Mouse (Mus musculus) bone marrow macrophage, adult 2 months (primary cell): ENCODE measurements around the gene Adam12. TPM values are rescaled to one million over a fixed set of nuclear protein-coding genes. Genes with fewer than 3 reads are reported as not detected.

ENCODE experiments used
- H3K27ac ChIP-seq: 2 replicates; pipeline ENCODE4 v1.5.1; 2012; ENCODE audit warnings: low read depth, low read length; ENCODE audit not compliant: insufficient read depth
- H3K4me1 ChIP-seq: 2 replicates; pipeline ENCODE4 v1.6.1; 2012; ENCODE audit warnings: low read length; ENCODE audit not compliant: control insufficient read depth, insufficient read depth
- H3K4me3 ChIP-seq: 2 replicates; pipeline ENCODE4 v1.5.1; 2012; ENCODE audit warnings: mild to moderate bottlenecking, low read length, moderate library complexity; ENCODE audit not compliant: insufficient read depth
- CTCF ChIP-seq: IDR thresholded peaks from 2 replicates; pipeline ENCODE4 v1.5.1; 2012; ENCODE audit warnings: low read depth, mild to moderate bottlenecking, low read length, moderate library complexity
- POLR2A ChIP-seq: IDR thresholded peaks from 2 replicates; pipeline ENCODE4 v1.6.1; 2012; ENCODE audit warnings: mild to moderate bottlenecking, low read depth, low read length, borderline replicate concordance
- polyA plus RNA-seq: library from polyadenylated mRNA; stranded (reverse); fragments of >200 nt; gene quantifications from 2 replicates; pipeline ENCODE4 v1.2.4, GENCODE M21; 2012; ENCODE audit not compliant: missing spikeins, insufficient read depth, insufficient read length

Gene Adam12
- polyA plus RNA-seq, 1 experiment, result not detected

- H3K27ac ChIP-seq, result no peak overlapping the region
- no peaks in the 10 kb centered on the region for H3K4me1 ChIP-seq
- TF ChIP-seq CTCF, result no peak
- TF ChIP-seq POLR2A, result no peak
- no peak overlapping the region for H3K4me3 ChIP-seq
These were observed 110.5 kb downstream of the Adam12 start for GRCm38 (mm10) chr7:134121397-134121796.

DNA sequence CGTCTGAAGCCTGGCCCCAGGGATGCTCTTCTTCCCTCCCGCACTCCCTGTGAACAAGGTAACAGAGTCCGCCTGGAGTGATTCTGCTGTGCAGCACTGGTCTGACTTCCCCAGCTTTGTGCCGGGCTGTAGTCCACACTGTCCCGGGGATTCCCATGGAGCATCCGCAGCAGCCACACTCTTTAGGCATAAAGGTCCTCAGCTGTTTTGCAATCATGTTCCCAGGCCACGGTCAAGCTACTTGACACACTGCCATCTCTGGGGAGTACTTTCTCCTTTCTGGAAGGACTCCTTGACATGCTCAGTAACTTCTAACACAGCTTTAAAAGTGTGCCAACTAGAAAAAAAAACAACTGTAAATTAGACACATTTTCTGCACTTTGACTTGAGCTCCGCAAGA is 116.5 kb downstream of the Adam12 start:
- Histone ChIP-seq H3K27ac (no peak overlapping the region), H3K4me1 (no peaks in the 10 kb centered on the region), H3K4me3 (no peak overlapping the region)
- TF ChIP-seq POLR2A (no peak), CTCF (no peak)

GRCm38 (mm10) chr7:134114311-134115188 is 117.4 kb downstream of the Adam12 start:
- H3K4me3 ChIP-seq, result no peak overlapping the region
- H3K27ac ChIP-seq, result no peak overlapping the region
- TF ChIP-seq POLR2A, result no peak
- no peak for TF ChIP-seq CTCF
- H3K4me1 ChIP-seq, result no peaks in the 10 kb centered on the region

DNA sequence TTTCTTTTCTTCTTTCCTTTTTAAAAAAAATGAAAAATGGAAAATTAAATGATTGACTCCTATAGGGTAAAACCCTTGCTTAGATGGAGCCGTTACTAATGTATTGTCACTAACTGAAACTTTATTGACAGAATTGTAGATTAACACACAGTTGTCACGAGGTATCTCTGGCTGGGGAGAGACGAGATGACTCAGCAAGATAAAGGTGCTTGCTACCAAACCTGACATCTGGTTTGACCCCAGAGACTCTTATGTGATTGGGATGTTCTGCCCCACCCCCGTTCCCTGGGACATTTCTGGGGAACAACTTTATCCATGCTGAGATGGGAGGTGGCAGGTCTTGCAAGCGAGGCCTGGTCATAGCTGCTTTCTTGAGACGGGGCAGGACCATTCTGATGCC is 118.1 kb downstream of the Adam12 start:
- no peak for TF ChIP-seq CTCF
- no peak for TF ChIP-seq POLR2A
- H3K27ac ChIP-seq, result no peak overlapping the region
- H3K4me1 ChIP-seq, result no peaks in the 10 kb centered on the region
- H3K4me3 ChIP-seq, result no peak overlapping the region

DNA sequence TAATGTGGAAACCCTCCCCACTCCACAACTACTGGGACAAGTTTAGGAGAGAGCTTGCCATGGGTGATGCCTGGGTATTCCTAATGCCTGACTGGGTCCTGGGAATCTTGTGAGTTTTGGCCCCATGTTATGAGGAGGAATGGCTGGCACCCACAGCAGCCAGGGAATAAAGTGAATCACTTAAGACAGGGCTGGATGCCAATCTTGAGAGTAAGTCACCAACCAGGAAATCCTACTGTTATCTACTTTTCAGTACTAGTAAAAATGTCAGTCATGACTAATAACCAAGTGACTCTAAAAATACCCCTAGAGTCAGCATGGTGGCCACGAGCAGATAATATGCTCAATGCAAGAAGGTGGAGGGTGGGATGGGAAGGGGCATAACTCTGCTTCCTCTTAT is 121.8 kb downstream of the Adam12 start:
- H3K27ac ChIP-seq, result no peak overlapping the region
- H3K4me3 ChIP-seq, result no peak overlapping the region
- TF ChIP-seq POLR2A (no peak), CTCF (no peak)
- H3K4me1 ChIP-seq, result no peaks in the 10 kb centered on the region

- Histone ChIP-seq H3K4me3 (no peak overlapping the region), H3K4me1 (no peaks in the 10 kb centered on the region), H3K27ac (no peak overlapping the region)
- TF ChIP-seq CTCF (no peak), POLR2A (no peak)
These were observed 124.1 kb downstream of the Adam12 start for GRCm38 (mm10) chr7:134107849-134108248.

DNA sequence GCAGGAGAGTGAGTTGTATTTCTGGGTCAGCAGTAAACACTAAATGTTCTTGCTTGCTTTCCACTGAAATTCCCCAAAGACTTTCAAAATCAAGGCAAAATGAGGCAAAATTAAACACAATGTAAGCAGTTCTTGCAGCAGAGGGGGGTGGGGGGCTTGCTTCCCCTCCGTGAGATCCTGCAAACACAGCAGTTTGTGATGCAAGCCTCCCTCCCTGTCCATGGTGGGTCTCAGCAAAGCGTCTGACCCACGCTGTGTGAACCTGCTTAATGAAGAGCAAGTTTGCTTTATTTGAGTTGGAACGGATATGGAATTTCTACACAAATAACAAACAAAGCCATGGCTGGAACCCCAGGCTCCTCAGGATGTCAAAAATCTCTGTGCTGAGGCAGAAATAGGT is 132.9 kb downstream of the Adam12 start:
- no peak overlapping the region for H3K27ac ChIP-seq
- TF ChIP-seq POLR2A, result no peak
- H3K4me3 ChIP-seq, result no peak overlapping the region
- no peaks in the 10 kb centered on the region for H3K4me1 ChIP-seq

GRCm38 (mm10) chr7:134097861-134098260 is 134.1 kb downstream of the Adam12 start:
- no peak overlapping the region for H3K27ac ChIP-seq
- H3K4me3 ChIP-seq, result no peak overlapping the region
- no peaks in the 10 kb centered on the region for H3K4me1 ChIP-seq
- TF ChIP-seq CTCF (no peak), POLR2A (no peak)

- no peaks in the 10 kb centered on the region for H3K4me1 ChIP-seq
- no peak overlapping the region for H3K27ac ChIP-seq
- TF ChIP-seq CTCF, result no peak
- no peak for TF ChIP-seq POLR2A
- H3K4me3 ChIP-seq, result no peak overlapping the region
These were observed 138.1 kb downstream of the Adam12 start for GRCm38 (mm10) chr7:134093871-134094270.

DNA sequence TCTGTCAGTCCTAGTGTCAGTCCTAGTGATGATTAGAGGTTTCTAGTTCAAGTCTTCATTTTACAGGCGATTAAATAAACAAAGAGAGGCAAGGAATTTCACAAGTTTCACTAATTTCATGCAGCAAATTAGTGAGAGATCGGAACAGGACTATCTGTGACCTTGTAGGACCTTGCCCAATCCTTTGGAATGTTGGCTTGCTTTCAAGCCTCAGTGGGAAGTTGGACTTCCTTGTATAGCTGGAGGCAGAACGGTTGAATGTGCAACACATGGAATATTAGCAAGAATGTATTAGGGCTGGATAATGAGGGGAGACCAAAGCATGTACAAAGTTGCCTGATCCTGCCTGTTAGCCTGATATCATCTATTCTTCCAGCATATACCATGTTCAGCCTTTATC is 141.2 kb downstream of the Adam12 start:
- Histone ChIP-seq H3K27ac (no peak overlapping the region), H3K4me3 (no peak overlapping the region), H3K4me1 (no peaks in the 10 kb centered on the region)
- no peak for TF ChIP-seq POLR2A
- TF ChIP-seq CTCF, result no peak
